Mouse (Mus musculus) embryonic facial prominence, embryonic 15.5 days (tissue): Measurements from ENCODE around the gene Nucb1. TPM values are rescaled to one million over a fixed set of nuclear protein-coding genes. Genes with fewer than 3 reads are reported as not detected.
A peak's percentile ranks its signal among the peaks of the same experiment; 100 is the strongest.
"Not testable (repeated sequence)": the region's sequence is repeated elsewhere in the genome, so short reads cannot be mapped to it uniquely, and the experiment has no call there.

Source experiments
- ATAC-seq: fragments of 200-750 bp; cut with Nextera tagmentation; 2 replicates; pipeline ENCODE4 v1.8.0; 2017; ENCODE audit warnings: low read depth, moderate TSS enrichment; ENCODE audit not compliant: insufficient number of reproducible peaks, low FRiP score, low TSS enrichment
- H3K27ac ChIP-seq: fragments of 300-500 bp; sonication (generic); replicated peaks from 2 replicates; pipeline ENCODE4 v1.5.1; 2015; ENCODE audit warnings: mild to moderate bottlenecking, inconsistent platforms
- H3K27me3 ChIP-seq: fragments of 300-500 bp; sonication (generic); 2 replicates; pipeline ENCODE4 v1.6.1; 2015; ENCODE audit warnings: inconsistent platforms
- H3K36me3 ChIP-seq: fragments of 300-500 bp; sonication (generic); 2 replicates; pipeline ENCODE4 v1.6.1; 2015; ENCODE audit warnings: mild to moderate bottlenecking, inconsistent platforms
- H3K4me1 ChIP-seq: fragments of 300-500 bp; sonication (generic); 2 replicates; pipeline ENCODE4 v1.6.1; 2015; ENCODE audit warnings: inconsistent platforms
- H3K4me2 ChIP-seq: fragments of 300-500 bp; sonication (generic); replicated peaks from 2 replicates; pipeline ENCODE4 v1.6.1; 2015; ENCODE audit warnings: mild to moderate bottlenecking, inconsistent platforms
- H3K4me3 ChIP-seq: fragments of 300-500 bp; sonication (generic); replicated peaks from 2 replicates; pipeline ENCODE4 v1.5.1; 2015; ENCODE audit warnings: mild to moderate bottlenecking, inconsistent platforms
- H3K9ac ChIP-seq: fragments of 300-500 bp; sonication (generic); 2 replicates; pipeline ENCODE4 v1.6.1; 2015; ENCODE audit warnings: inconsistent platforms
- H3K9me3 ChIP-seq: fragments of 300-500 bp; sonication (generic); replicated peaks from 2 replicates; pipeline ENCODE4 v1.6.1; 2016; ENCODE audit warnings: inconsistent platforms
- WGBS: fragments of 180-500 bp; shearing (Covaris S2); methylation state at CpG from one replicate; pipeline ENCODE4 v1.1.7; 2015; 5-methylcytosine and 5-hydroxymethylcytosine counted together
- polyA plus RNA-seq: library from polyadenylated mRNA; unstranded; fragments of >200 nt; fragmentation: Nextera tagmentation; extraction: Ambion mirVana; gene quantifications from 2 replicates; pipeline ENCODE4 v1.2.1, GENCODE M21; 2015

Gene Nucb1
- polyA plus RNA-seq, 1 experiment from 2014 or later, result 262 TPM

- no peaks in the 10 kb centered on the region for H3K27me3 ChIP-seq
Measured at GRCm38 (mm10) chr7:45487861-45488292, 22.3 kb downstream of the Nucb1 start.

GRCm38 (mm10) chr7:45486761-45487415, 23.3 kb downstream of the Nucb1 start, which contains the start of gene Gm45808:
Gm45808 (minus strand) TSS chr7:45486811.
- peak within 1 kb of the TSS; percentile 83 for H3K27ac ChIP-seq

More at GRCm38 (mm10) chr7:45487861-45488292, 22.3 kb downstream of the Nucb1 start:
- Histone ChIP-seq H3K9me3 (no peaks in the 10 kb centered on the region), H3K27ac (peak overlapping the region; percentile 83), H3K9ac (peak overlapping the region; percentile 35; the same call in 1 of the 2 replicates), H3K36me3 (peaks cover 8% of the 10 kb centered on the region), H3K4me1 (peaks cover 20% of the 10 kb centered on the region), H3K4me3 (peak overlapping the region; percentile 48), H3K4me2 (peak overlapping the region; percentile 67)
- WGBS, result 46% methylated on average over 11 of the region's 11 CpGs
- ATAC-seq, result 0 out of 2 replicates have a peak, but pooled peaks have one; percentile 22

DNA sequence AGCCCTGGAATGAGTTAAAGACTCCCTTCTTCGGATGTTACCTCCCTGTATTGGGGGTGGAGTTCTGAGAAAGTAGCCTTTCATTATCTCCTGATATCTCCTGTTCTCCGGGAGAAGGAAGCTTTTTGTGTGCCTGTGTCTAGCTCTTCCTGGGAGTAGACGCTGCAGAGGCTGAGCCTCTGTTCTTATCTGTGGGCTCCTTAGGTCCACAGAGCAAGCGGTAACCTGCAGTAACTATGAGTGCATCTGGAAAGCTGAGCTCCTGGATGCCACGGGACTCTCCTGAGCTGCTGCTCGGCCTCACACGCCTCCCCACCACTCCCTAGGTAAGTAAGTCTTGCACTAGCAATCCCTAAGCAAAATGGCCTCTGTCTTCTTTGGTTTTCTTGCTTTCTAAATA, 24.0 kb downstream of the Nucb1 start:
- Histone ChIP-seq H3K4me2 (no peak overlapping the region), H3K27ac (no peak overlapping the region), H3K36me3 (no peaks in the 10 kb centered on the region), H3K27me3 (no peaks in the 10 kb centered on the region), H3K4me3 (no peak overlapping the region), H3K9ac (no peak overlapping the region), H3K9me3 (no peaks in the 10 kb centered on the region), H3K4me1 (peaks cover 18% of the 10 kb centered on the region)
- 69% methylated on average over 7 of the region's 7 CpGs for WGBS
- ATAC-seq, result no peak

More at GRCm38 (mm10) chr7:45486761-45487415, 23.3 kb downstream of the Nucb1 start, which contains the start of gene Gm45808:
- no peaks in the 10 kb centered on the region for H3K9me3 ChIP-seq
- H3K27me3 ChIP-seq, result no peaks in the 10 kb centered on the region
- no peak within 1 kb of the TSS for H3K9ac ChIP-seq
- ATAC-seq, result no peak
- 72% methylated on average over 12 of the region's 12 CpGs for WGBS
- H3K4me3 ChIP-seq, result no peak within 1 kb of the TSS; the same call in 1 of the 2 replicates
- peak within 1 kb of the TSS; percentile 67; the same call in 1 of the 2 replicates for H3K4me2 ChIP-seq
- peaks cover 20% of the 10 kb centered on the region for H3K4me1 ChIP-seq
- no peaks in the 10 kb centered on the region for H3K36me3 ChIP-seq

GRCm38 (mm10) chr7:45484985-45485384, 25.2 kb downstream of the Nucb1 start:
- not testable (repeated sequence) for H3K27me3 ChIP-seq, ATAC-seq
- WGBS, result 89% methylated on average over 5 of the region's 5 CpGs

GRCm38 (mm10) chr7:45482166-45482565, 28.0 kb downstream of the Nucb1 start:
- 60% methylated on average over 1 of the region's 1 CpGs for WGBS
- Histone ChIP-seq H3K36me3 (no peaks in the 10 kb centered on the region), H3K27ac (no peak overlapping the region), H3K27me3 (no peaks in the 10 kb centered on the region), H3K9me3 (no peaks in the 10 kb centered on the region), H3K4me3 (no peak overlapping the region), H3K9ac (no peak overlapping the region), H3K4me1 (peaks cover under 1% of the 10 kb centered on the region; the same call in 1 of the 2 replicates), H3K4me2 (no peak overlapping the region)
- no peak for ATAC-seq

More at GRCm38 (mm10) chr7:45484985-45485384, 25.2 kb downstream of the Nucb1 start:
- not testable (repeated sequence) for H3K4me2 ChIP-seq, H3K9ac ChIP-seq, H3K9me3 ChIP-seq, H3K4me3 ChIP-seq, H3K27ac ChIP-seq, H3K36me3 ChIP-seq
- H3K4me1 ChIP-seq, result peaks cover 12% of the 10 kb centered on the region

- no peaks in the 10 kb centered on the region for H3K9me3 ChIP-seq
- H3K27ac ChIP-seq, result no peak within 1 kb of the TSS
- peak; percentile 49; the same call in 1 of the 2 replicates for ATAC-seq
- no peaks in the 10 kb centered on the region for H3K27me3 ChIP-seq
- no peaks in the 10 kb centered on the region for H3K4me1 ChIP-seq
- H3K4me3 ChIP-seq, result no peak within 1 kb of the TSS
- H3K9ac ChIP-seq, result no peak within 1 kb of the TSS
- H3K4me2 ChIP-seq, result no peak within 1 kb of the TSS
- 52% methylated on average over 15 of the region's 15 CpGs for WGBS
- no peaks in the 10 kb centered on the region for H3K36me3 ChIP-seq
Measured at GRCm38 (mm10) chr7:45481374-45481927, 28.8 kb downstream of the Nucb1 start, which contains the start of gene Tulp2. Tulp2 (plus strand) TSS chr7:45481877.

DNA sequence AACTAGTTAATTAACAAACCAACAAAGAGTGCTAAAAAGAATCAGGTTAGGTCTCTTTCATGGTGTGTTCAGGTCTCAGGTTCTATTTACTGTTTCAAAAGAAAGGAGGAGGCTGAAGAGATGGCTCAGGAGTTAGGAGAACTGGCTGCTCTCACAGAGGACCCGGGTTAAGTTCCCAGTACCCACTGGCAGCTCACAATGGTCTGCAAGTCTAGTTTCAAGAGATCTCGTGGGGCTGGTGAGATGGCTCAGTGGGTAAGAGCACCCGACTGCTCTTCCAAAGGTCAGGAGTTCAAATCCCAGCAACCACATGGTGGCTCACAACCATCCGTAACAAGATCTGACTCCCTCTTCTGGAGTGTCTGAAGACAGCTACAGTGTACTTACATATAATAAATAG, 29.9 kb downstream of the Nucb1 start:
- not testable (repeated sequence) for H3K36me3 ChIP-seq, H3K27me3 ChIP-seq, H3K9me3 ChIP-seq, H3K9ac ChIP-seq, H3K4me1 ChIP-seq, ATAC-seq, H3K27ac ChIP-seq, H3K4me2 ChIP-seq, H3K4me3 ChIP-seq
- WGBS, result 72% methylated on average over 4 of the region's 4 CpGs

DNA sequence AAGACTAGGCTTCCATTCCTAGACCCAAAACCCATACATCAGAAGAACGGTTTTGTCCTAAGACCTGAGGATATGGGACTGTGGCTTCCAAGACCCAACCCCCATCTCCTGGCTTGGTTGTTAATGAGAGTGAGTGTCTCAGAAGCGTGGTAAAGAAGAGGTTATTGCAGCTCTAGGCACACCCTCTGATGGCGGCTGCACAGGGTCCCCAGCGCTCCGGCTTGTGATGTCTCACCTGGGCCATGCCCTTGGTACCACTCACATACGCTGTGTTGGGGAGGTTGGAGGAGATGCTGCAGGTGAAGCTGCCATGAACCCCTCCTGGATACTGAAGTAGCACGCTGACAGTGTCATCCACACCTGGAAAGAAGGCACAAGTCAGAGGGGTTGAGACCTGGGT, 31.4 kb downstream of the Nucb1 start:
- Histone ChIP-seq H3K4me3 (no peak overlapping the region), H3K4me1 (no peaks in the 10 kb centered on the region), H3K9me3 (no peaks in the 10 kb centered on the region), H3K27ac (no peak overlapping the region), H3K27me3 (no peaks in the 10 kb centered on the region), H3K36me3 (no peaks in the 10 kb centered on the region), H3K4me2 (no peak overlapping the region), H3K9ac (no peak overlapping the region)
- 91% methylated on average over 7 of the region's 7 CpGs for WGBS
- no peak for ATAC-seq

DNA sequence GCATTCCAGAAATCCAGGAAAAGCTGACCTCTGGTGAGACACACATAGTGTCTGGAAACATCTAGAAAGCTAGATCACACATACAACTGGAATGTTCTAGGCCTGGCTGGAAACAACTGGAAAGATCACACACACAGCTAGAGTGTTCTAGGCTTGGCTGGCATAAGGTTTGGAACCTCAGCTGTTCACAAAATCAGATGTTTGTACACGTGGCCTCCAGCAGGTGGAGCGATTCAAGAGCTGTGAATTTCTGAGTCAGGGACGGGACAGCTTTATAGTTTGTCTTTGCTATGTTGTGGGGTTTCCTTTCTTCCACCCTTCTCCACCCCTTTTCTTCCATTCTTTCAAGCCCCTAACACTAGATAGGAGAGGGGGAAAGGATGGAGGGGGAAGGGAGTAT, 33.2 kb downstream of the Nucb1 start:
- no peak overlapping the region for H3K27ac ChIP-seq
- 7% methylated on average over 3 of the region's 3 CpGs for WGBS
- no peak for ATAC-seq

GRCm38 (mm10) chr7:45476453-45476852, 33.8 kb downstream of the Nucb1 start:
- Histone ChIP-seq H3K9me3 (no peaks in the 10 kb centered on the region), H3K4me1 (no peaks in the 10 kb centered on the region), H3K36me3 (no peaks in the 10 kb centered on the region), H3K4me3 (no peak overlapping the region), H3K27me3 (no peaks in the 10 kb centered on the region), H3K4me2 (no peak overlapping the region), H3K27ac (no peak overlapping the region), H3K9ac (no peak overlapping the region)
- WGBS, result 50% methylated on average over 1 of the region's 1 CpGs
- no peak for ATAC-seq

More for the DNA sequence above, 33.2 kb downstream of the Nucb1 start:
- Histone ChIP-seq H3K9me3 (no peaks in the 10 kb centered on the region), H3K9ac (no peak overlapping the region), H3K4me3 (no peak overlapping the region), H3K4me1 (no peaks in the 10 kb centered on the region), H3K4me2 (no peak overlapping the region), H3K36me3 (no peaks in the 10 kb centered on the region), H3K27me3 (no peaks in the 10 kb centered on the region)

- peak overlapping the region; percentile 38 for H3K4me2 ChIP-seq
- H3K4me3 ChIP-seq, result peak overlapping the region; percentile 13
- 68% methylated on average over 16 of the region's 16 CpGs for WGBS
- ATAC-seq, result no peak
- H3K27me3 ChIP-seq, result no peaks in the 10 kb centered on the region
- no peak overlapping the region for H3K9ac ChIP-seq
- no peaks in the 10 kb centered on the region for H3K36me3 ChIP-seq
- no peaks in the 10 kb centered on the region for H3K9me3 ChIP-seq
- no peak overlapping the region for H3K27ac ChIP-seq
- H3K4me1 ChIP-seq, result no peaks in the 10 kb centered on the region
Measured at GRCm38 (mm10) chr7:45475291-45475969, 34.8 kb downstream of the Nucb1 start.
